Mouse (Mus musculus) heart, embryonic 15.5 days (tissue): ENCODE results near the gene Glycam1. TPM values are rescaled to one million over a fixed set of nuclear protein-coding genes. Genes with fewer than 3 reads are reported as not detected.

Experiments
- ATAC-seq: fragments of 200-750 bp; cut with Nextera tagmentation; replicated peaks from 2 replicates; pipeline ENCODE4 v1.8.0; 2017; ENCODE audit warnings: low read depth, moderate TSS enrichment; ENCODE audit not compliant: insufficient number of reproducible peaks, insufficient read depth, low FRiP score
- H3K27ac ChIP-seq: fragments of 300-500 bp; sonication (generic); 2 replicates; pipeline ENCODE4 v1.5.1; 2015; ENCODE audit warnings: mild to moderate bottlenecking, inconsistent platforms
- H3K27me3 ChIP-seq: fragments of 300-500 bp; sonication (generic); 2 replicates; pipeline ENCODE4 v1.6.1; 2015; ENCODE audit warnings: inconsistent platforms
- H3K36me3 ChIP-seq: fragments of 300-500 bp; sonication (generic); 2 replicates; pipeline ENCODE4 v1.6.1; 2015; ENCODE audit warnings: mild to moderate bottlenecking, inconsistent platforms
- H3K4me1 ChIP-seq: fragments of 300-500 bp; sonication (generic); replicated peaks from 2 replicates; pipeline ENCODE4 v1.6.1; 2015; ENCODE audit warnings: inconsistent platforms
- H3K4me2 ChIP-seq: fragments of 300-500 bp; sonication (generic); 2 replicates; pipeline ENCODE4 v1.6.1; 2015; ENCODE audit warnings: inconsistent platforms, mild to moderate bottlenecking, moderate library complexity
- H3K4me3 ChIP-seq: fragments of 300-500 bp; sonication (generic); 2 replicates; pipeline ENCODE4 v1.5.1; 2015; ENCODE audit warnings: mild to moderate bottlenecking, inconsistent platforms
- H3K9ac ChIP-seq: fragments of 300-500 bp; sonication (generic); 2 replicates; pipeline ENCODE4 v1.6.1; 2015; ENCODE audit warnings: mild to moderate bottlenecking, inconsistent platforms
- H3K9me3 ChIP-seq: fragments of 300-500 bp; sonication (generic); replicated peaks from 2 replicates; pipeline ENCODE4 v1.6.1; 2016; ENCODE audit warnings: inconsistent platforms
- WGBS: fragments of 180-500 bp; shearing (Covaris S2); methylation state at CpG from one replicate; pipeline ENCODE4 v1.1.7; 2015; ENCODE audit warnings: mixed read lengths; 5-methylcytosine and 5-hydroxymethylcytosine counted together
- polyA plus RNA-seq: library from polyadenylated mRNA; unstranded; fragments of >200 nt; fragmentation: Nextera tagmentation; extraction: Ambion mirVana; gene quantifications from 2 replicates; pipeline ENCODE4 v1.2.1, GENCODE M21; 2015

The Glycam1 gene
- polyA plus RNA-seq, 1 experiment from 2014 or later = not detected

DNA sequence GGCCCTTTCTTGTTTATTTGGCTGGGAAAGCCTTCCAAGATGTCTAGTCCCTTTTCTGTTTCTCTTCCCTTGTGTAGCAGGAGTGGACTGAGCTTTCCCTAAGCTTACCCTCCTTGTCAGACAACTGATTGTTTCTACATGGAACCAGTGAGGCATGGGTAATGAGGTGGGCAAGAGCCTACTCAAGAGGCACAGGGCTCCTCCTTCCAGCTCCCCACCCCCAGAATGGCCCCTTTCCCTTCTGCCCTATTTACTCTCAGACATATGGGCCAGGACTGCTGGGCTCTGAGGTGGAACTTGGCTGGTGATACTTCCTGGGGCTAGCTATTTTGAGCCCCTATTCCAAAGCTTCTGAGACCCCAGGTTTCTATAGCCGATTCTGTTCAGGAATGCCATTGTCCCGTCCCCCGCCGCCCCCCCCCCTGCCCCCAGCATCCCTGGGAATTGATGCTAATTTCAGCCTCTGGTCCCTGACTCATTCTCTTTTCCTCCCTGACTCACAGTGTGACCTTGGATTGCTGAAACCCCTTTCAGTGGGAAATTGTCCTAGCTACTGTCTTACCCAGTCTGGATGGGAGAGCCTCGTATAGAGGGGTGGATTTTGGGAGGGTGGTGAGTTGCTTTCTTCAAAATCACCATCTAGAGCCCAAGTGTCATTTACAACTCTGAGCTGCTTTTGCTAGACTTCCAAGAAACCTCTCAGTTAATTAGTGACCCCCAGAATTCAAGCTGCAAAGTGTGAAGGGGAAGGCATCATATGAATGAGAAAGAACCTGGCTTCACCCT is 46.1 kb downstream of the Glycam1 start:
- no peaks in the 10 kb centered on the region for H3K27me3 ChIP-seq
- no peak overlapping the region for H3K4me2 ChIP-seq
- 19% methylated on average over 5 of the region's 5 CpGs for WGBS
- H3K9ac ChIP-seq = peak overlapping the region; percentile 11; the same call in 1 of the 2 replicates
- no peak for ATAC-seq
- H3K4me1 ChIP-seq = peaks cover 20% of the 10 kb centered on the region
- H3K27ac ChIP-seq = no peak overlapping the region
- no peaks in the 10 kb centered on the region for H3K36me3 ChIP-seq
- H3K9me3 ChIP-seq = no peaks in the 10 kb centered on the region
- no peak overlapping the region for H3K4me3 ChIP-seq

DNA sequence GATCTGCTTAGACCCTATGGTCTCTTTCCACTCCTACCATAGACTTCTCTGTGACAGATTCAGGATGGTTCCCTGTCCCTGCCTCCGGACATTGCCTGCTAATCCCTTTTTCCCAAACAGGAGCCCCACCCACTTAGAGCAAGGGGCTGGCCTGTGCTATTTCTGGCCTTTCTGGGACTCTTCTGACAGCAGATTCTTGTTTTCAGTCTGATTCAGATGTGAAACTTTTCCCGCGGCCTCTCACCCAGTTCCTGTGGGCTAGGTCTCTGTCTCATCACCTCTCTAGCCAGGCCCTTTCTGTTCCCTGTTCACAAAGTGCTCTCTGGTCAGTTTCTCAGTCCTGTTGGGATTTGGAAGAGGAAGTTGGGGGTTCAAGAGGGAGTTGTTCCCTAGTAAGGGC is 50.0 kb downstream of the Glycam1 start:
- no peaks in the 10 kb centered on the region for H3K9me3 ChIP-seq
- WGBS = 18% methylated on average over 3 of the region's 3 CpGs
- H3K4me2 ChIP-seq = peak overlapping the region; percentile 62
- H3K4me3 ChIP-seq = peak overlapping the region; percentile 43; the same call in 1 of the 2 replicates
- H3K4me1 ChIP-seq = peaks cover 25% of the 10 kb centered on the region
- no peak for ATAC-seq
- H3K27me3 ChIP-seq = no peaks in the 10 kb centered on the region
- no peaks in the 10 kb centered on the region for H3K36me3 ChIP-seq
- peak overlapping the region; percentile 54 for H3K27ac ChIP-seq
- H3K9ac ChIP-seq = no peak overlapping the region

DNA sequence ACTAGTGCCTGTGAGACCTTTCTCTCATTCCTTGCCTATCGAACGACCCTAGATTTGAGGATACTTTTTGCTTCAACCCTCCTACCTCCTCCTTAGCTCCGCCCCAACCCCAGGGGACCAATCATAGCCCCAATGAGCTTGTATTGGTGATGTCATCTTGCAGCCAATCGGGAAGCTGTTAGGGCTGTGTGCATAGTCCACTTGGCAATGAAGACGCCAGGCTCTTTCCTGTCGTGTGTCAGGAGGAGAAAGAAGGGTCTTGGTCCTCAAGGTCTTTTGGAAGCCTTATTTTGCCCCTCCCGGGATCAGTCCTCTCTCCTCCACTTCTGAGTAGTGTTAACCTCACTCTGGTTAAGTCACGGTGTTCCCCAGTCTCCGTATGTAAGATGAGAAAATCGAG is 50.8 kb downstream of the Glycam1 start:
- H3K27me3 ChIP-seq = no peaks in the 10 kb centered on the region
- no peaks in the 10 kb centered on the region for H3K36me3 ChIP-seq
- H3K9ac ChIP-seq = peak overlapping the region; percentile 41; the same call in 1 of the 2 replicates
- no peaks in the 10 kb centered on the region for H3K9me3 ChIP-seq
- H3K27ac ChIP-seq = 0 out of 2 replicates have a peak overlapping the region, but pooled peaks have one; percentile 39
- peak overlapping the region; percentile 43 for H3K4me3 ChIP-seq
- 2% methylated on average over 10 of the region's 10 CpGs for WGBS
- H3K4me1 ChIP-seq = peaks cover 25% of the 10 kb centered on the region
- H3K4me2 ChIP-seq = peak overlapping the region; percentile 62
- peak; percentile 85 for ATAC-seq

DNA sequence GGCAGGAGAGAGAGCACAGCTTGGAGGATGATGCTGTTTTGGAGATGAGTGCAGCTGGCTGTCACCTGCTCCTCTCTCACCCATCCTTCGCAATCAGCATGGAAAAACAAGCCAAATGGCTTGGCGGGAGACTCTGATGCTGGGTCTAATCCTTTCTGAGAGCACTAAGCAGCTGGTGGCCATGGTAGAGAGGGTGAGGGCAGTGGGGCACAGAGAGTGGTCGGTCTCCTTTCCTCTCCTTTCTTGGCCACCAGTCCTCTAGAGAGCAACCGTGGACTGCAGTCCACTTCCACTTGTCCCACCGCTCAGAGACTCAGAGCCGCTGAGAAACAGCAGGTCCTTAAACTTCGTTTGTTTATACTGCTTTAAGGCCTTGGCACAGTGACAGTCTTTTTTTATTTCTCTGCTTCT is 51.3 kb downstream of the Glycam1 start:
- ATAC-seq = no peak
- WGBS = 13% methylated on average over 7 of the region's 7 CpGs

More for the DNA sequence above, 51.3 kb downstream of the Glycam1 start:
- H3K4me3 ChIP-seq = peak overlapping the region; percentile 43
- no peaks in the 10 kb centered on the region for H3K27me3 ChIP-seq
- no peaks in the 10 kb centered on the region for H3K36me3 ChIP-seq
- H3K4me2 ChIP-seq = peak overlapping the region; percentile 62
- peaks cover 21% of the 10 kb centered on the region for H3K4me1 ChIP-seq
- no peak overlapping the region for H3K9ac ChIP-seq
- no peak overlapping the region for H3K27ac ChIP-seq
- no peaks in the 10 kb centered on the region for H3K9me3 ChIP-seq

Other genes with a start within 250 kb of the Glycam1 start
- 5.9 and 10.5 TPM in 2 replicates for gene Zfp385a, start 225.0 kb downstream of the Glycam1 start, polyA plus RNA-seq
- gene Itga5, start 198.3 kb downstream of the Glycam1 start, polyA plus RNA-seq = 62.4 and 70.8 TPM in 2 replicates
- gene Gtsf1, start 134.6 kb downstream of the Glycam1 start, polyA plus RNA-seq = 28.5 and 32.6 TPM in 2 replicates
- gene Gtsf2, start 116.6 kb downstream of the Glycam1 start, polyA plus RNA-seq = not detected in 2 replicates
- gene Nckap1l, start 111.3 kb downstream of the Glycam1 start, polyA plus RNA-seq = 2.1 and 5.8 TPM in 2 replicates
- gene Pde1b, start 62.0 kb downstream of the Glycam1 start, polyA plus RNA-seq = 2.1 and 3.5 TPM in 2 replicates
- 55.3 and 62.0 TPM in 2 replicates for gene Ppp1r1a, start 27.1 kb downstream of the Glycam1 start, polyA plus RNA-seq
- not detected in 2 replicates for gene Mucl1, start 190.4 kb upstream of the Glycam1 start, polyA plus RNA-seq